Mouse (Mus musculus) embryonic facial prominence, embryonic 11.5 days (tissue): ENCODE measurements around the gene Sgf29. TPM values are rescaled to one million over a fixed set of nuclear protein-coding genes. Genes with fewer than 3 reads are reported as not detected.

Experiments
- ATAC-seq: fragments of 200-750 bp; cut with Nextera tagmentation; replicated peaks from 2 replicates; pipeline ENCODE4 v1.8.0; 2017; ENCODE audit warnings: low read depth; ENCODE audit not compliant: insufficient number of reproducible peaks, low FRiP score, low TSS enrichment
- DNase-seq: peaks from one replicate; pipeline ENCODE4 v3.0.0-alpha.2; 2015; ENCODE audit warnings: low spot score
- H3K27ac ChIP-seq: fragments of 300-500 bp; sonication (generic); replicated peaks from 2 replicates; pipeline ENCODE4 v1.5.1; 2014; ENCODE audit warnings: mild to moderate bottlenecking, low read depth, low read length, control low read depth
- H3K27me3 ChIP-seq: fragments of 300-500 bp; sonication (generic); 2 replicates; pipeline ENCODE4 v1.6.1; 2014; ENCODE audit warnings: mild to moderate bottlenecking, low read length, moderate library complexity, mixed read lengths; ENCODE audit not compliant: control insufficient read depth, insufficient read depth
- H3K36me3 ChIP-seq: fragments of 300-500 bp; sonication (generic); replicated peaks from 2 replicates; pipeline ENCODE4 v1.6.1; 2014; ENCODE audit warnings: low read depth, mild to moderate bottlenecking, low read length, moderate library complexity, mixed read lengths; ENCODE audit not compliant: control insufficient read depth, insufficient read depth
- H3K4me1 ChIP-seq: fragments of 300-500 bp; sonication (generic); 2 replicates; pipeline ENCODE4 v1.6.1; 2014; ENCODE audit warnings: low read length, mixed read lengths; ENCODE audit not compliant: control insufficient read depth, insufficient read depth
- H3K4me2 ChIP-seq: fragments of 300-500 bp; sonication (generic); 2 replicates; pipeline ENCODE4 v1.6.1; 2014; ENCODE audit warnings: low read depth, mild to moderate bottlenecking, control low read depth, low read length, moderate library complexity
- H3K4me3 ChIP-seq: fragments of 300-500 bp; sonication (generic); 2 replicates; pipeline ENCODE4 v1.5.1; 2014; ENCODE audit warnings: low read depth, low read length, control low read depth
- H3K9ac ChIP-seq: fragments of 300-500 bp; sonication (generic); replicated peaks from 2 replicates; pipeline ENCODE4 v1.6.1; 2014; ENCODE audit warnings: mild to moderate bottlenecking, control low read depth, low read length
- H3K9me3 ChIP-seq: fragments of 300-500 bp; sonication (generic); replicated peaks from 2 replicates; pipeline ENCODE4 v1.6.1; 2016; ENCODE audit warnings: mild to moderate bottlenecking, low read length, inconsistent platforms, mixed read lengths; ENCODE audit not compliant: control insufficient read depth
- WGBS: fragments of 180-500 bp; shearing (Covaris S2); extraction: QIAGEN DNeasy Blood & Tissue Kit; methylation state at CpG from one replicate; pipeline ENCODE4 v1.1.7; 2014; 5-methylcytosine and 5-hydroxymethylcytosine counted together
- polyA plus RNA-seq: library from polyadenylated mRNA; unstranded; fragments of >200 nt; fragmentation: Nextera tagmentation; extraction: Ambion mirVana; gene quantifications from 2 replicates; pipeline ENCODE4 v1.2.1, GENCODE M21; 2014

Sgf29 gene
- polyA plus RNA-seq, 1 experiment from 2014 or later = 53.7 TPM

- Histone ChIP-seq H3K4me1 (0 out of 2 replicates have a peak, but pooled peaks cover 6% of the 10 kb centered on the region), H3K36me3 (no peaks in the 10 kb centered on the region), H3K9ac (peak overlapping the region; percentile 65), H3K27me3 (peaks cover 2% of the 10 kb centered on the region; the same call in 1 of the 2 replicates), H3K9me3 (no peaks in the 10 kb centered on the region), H3K27ac (no peak overlapping the region), H3K4me3 (peak overlapping the region; percentile 52), H3K4me2 (peak overlapping the region; percentile 94)
- 2% methylated on average over 39 of the region's 39 CpGs for WGBS
- ATAC-seq (peak; percentile 68), DNase-seq (peak; percentile 83)
Measured at GRCm38 (mm10) chr7:126704121-126704980, 55.2 kb downstream of the Sgf29 start.

GRCm38 (mm10) chr7:126707442-126708174, 58.5 kb downstream of the Sgf29 start, which contains the start of gene Coro1a:
Coro1a (minus strand) TSS chr7:126707787.
- H3K4me2 ChIP-seq = no peak within 1 kb of the TSS
- H3K4me3 ChIP-seq = no peak within 1 kb of the TSS
- no peak within 1 kb of the TSS for H3K9ac ChIP-seq
- no peaks in the 10 kb centered on the region for H3K36me3 ChIP-seq
- H3K27ac ChIP-seq = no peak within 1 kb of the TSS
- H3K27me3 ChIP-seq = peaks cover 2% of the 10 kb centered on the region; the same call in 1 of the 2 replicates
- no peak for ATAC-seq
- H3K4me1 ChIP-seq = 0 out of 2 replicates have a peak, but pooled peaks cover 6% of the 10 kb centered on the region
- H3K9me3 ChIP-seq = no peaks in the 10 kb centered on the region
- 89% methylated on average over 19 of the region's 19 CpGs for WGBS
- no peak for DNase-seq

GRCm38 (mm10) chr7:126708175-126708952, 59.3 kb downstream of the Sgf29 start:
- H3K4me1 ChIP-seq = 0 out of 2 replicates have a peak, but pooled peaks cover 6% of the 10 kb centered on the region
- no peaks in the 10 kb centered on the region for H3K9me3 ChIP-seq
- no peak overlapping the region for H3K4me2 ChIP-seq
- no peak overlapping the region for H3K4me3 ChIP-seq
- no peak for ATAC-seq
- H3K27me3 ChIP-seq = peaks cover 2% of the 10 kb centered on the region; the same call in 1 of the 2 replicates
- no peak overlapping the region for H3K27ac ChIP-seq
- DNase-seq = no peak
- H3K36me3 ChIP-seq = no peaks in the 10 kb centered on the region
- 87% methylated on average over 10 of the region's 10 CpGs for WGBS
- H3K9ac ChIP-seq = no peak overlapping the region

GRCm38 (mm10) chr7:126710266-126710665, 61.2 kb downstream of the Sgf29 start:
- no peak overlapping the region for H3K4me3 ChIP-seq
- no peaks in the 10 kb centered on the region for H3K4me1 ChIP-seq
- no peaks in the 10 kb centered on the region for H3K9me3 ChIP-seq
- H3K9ac ChIP-seq = no peak overlapping the region
- no peak for ATAC-seq
- H3K36me3 ChIP-seq = no peaks in the 10 kb centered on the region
- DNase-seq = no peak
- no peak overlapping the region for H3K4me2 ChIP-seq
- WGBS = 83% methylated on average over 3 of the region's 4 CpGs
- no peak overlapping the region for H3K27ac ChIP-seq
- no peaks in the 10 kb centered on the region for H3K27me3 ChIP-seq

- Histone ChIP-seq H3K4me1 (no peaks in the 10 kb centered on the region), H3K9ac (no peak overlapping the region), H3K27me3 (no peaks in the 10 kb centered on the region), H3K27ac (no peak overlapping the region), H3K9me3 (no peaks in the 10 kb centered on the region), H3K4me2 (no peak overlapping the region), H3K36me3 (no peaks in the 10 kb centered on the region), H3K4me3 (no peak overlapping the region)
- DNase-seq (no peak), ATAC-seq (no peak)
- WGBS = 78% methylated on average over 3 of the region's 3 CpGs
Measured at GRCm38 (mm10) chr7:126711910-126712309, 62.8 kb downstream of the Sgf29 start.

GRCm38 (mm10) chr7:126715679-126716078, 66.6 kb downstream of the Sgf29 start:
- H3K4me1 ChIP-seq = no peaks in the 10 kb centered on the region
- ATAC-seq (no peak), DNase-seq (no peak)
- no peak overlapping the region for H3K9ac ChIP-seq
- H3K9me3 ChIP-seq = no peaks in the 10 kb centered on the region
- no peak overlapping the region for H3K27ac ChIP-seq
- no peaks in the 10 kb centered on the region for H3K27me3 ChIP-seq
- no peaks in the 10 kb centered on the region for H3K36me3 ChIP-seq
- no peak overlapping the region for H3K4me2 ChIP-seq
- H3K4me3 ChIP-seq = no peak overlapping the region
- 79% methylated on average over 4 of the region's 4 CpGs for WGBS

GRCm38 (mm10) chr7:126717566-126717965, 68.5 kb downstream of the Sgf29 start:
- H3K27me3 ChIP-seq = no peaks in the 10 kb centered on the region
- no peak for DNase-seq
- no peak for ATAC-seq
- H3K4me3 ChIP-seq = no peak overlapping the region
- H3K36me3 ChIP-seq = no peaks in the 10 kb centered on the region
- no peaks in the 10 kb centered on the region for H3K4me1 ChIP-seq
- no peak overlapping the region for H3K4me2 ChIP-seq
- H3K9me3 ChIP-seq = no peaks in the 10 kb centered on the region
- H3K9ac ChIP-seq = no peak overlapping the region
- WGBS = 87% methylated on average over 3 of the region's 3 CpGs
- no peak overlapping the region for H3K27ac ChIP-seq
